Mouse (Mus musculus): Measurements from ENCODE around the gene Ehd4.

GRCm38 (mm10) chr2:120058818-120059217 is 95.6 kb downstream of the Ehd4 start:
- no peak for TF ChIP-seq CTCF (IDR thresholded peaks at IDR 0.05; ENCODE audit: borderline replicate concordance, insufficient read depth, low read length)
- TF ChIP-seq POLR2A (IDR thresholded peaks at IDR 0.05; ENCODE audit: low read depth, low read length), result no peak

Data from embryonic fibroblast, embryonic 13.5 days (primary cell).